Mouse (Mus musculus) lung, adult 2 months (tissue): ENCODE results near the gene Prf1.

Experiments used
- CTCF ChIP-seq: fragments of 200-500 bp; IDR thresholded peaks from 2 replicates; pipeline ENCODE4 v1.5.1; 2011; ENCODE audit warnings: mild to moderate bottlenecking, low read length, control low read depth; ENCODE audit not compliant: insufficient read depth
- POLR2A ChIP-seq: fragments of 200-500 bp; IDR thresholded peaks from 2 replicates; pipeline ENCODE4 v1.6.1; 2011; ENCODE audit warnings: low read depth, mild to moderate bottlenecking, control low read depth, low read length, borderline replicate concordance; ENCODE audit errors: extremely low read depth

GRCm38 (mm10) chr10:61341045-61341444 is 43.4 kb downstream of the Prf1 start:
- TF ChIP-seq CTCF (no peak), POLR2A (no peak)
